Mouse (Mus musculus): ENCODE results near the gene Vmn2r25.
"Not testable (repeated sequence)": the region's sequence is repeated elsewhere in the genome, so short reads cannot be mapped to it uniquely, and the experiment has no call there.

Gene Vmn2r25

GRCm38 (mm10) chr6:123853363-123853762, at the start of gene Vmn2r25:
Gene Vmn2r25 (minus strand): TSS chr6:123853463.
- DNase-seq: not testable (repeated sequence)

GRCm38 (mm10) chr6:123819951-123820350, 33.3 kb downstream of the Vmn2r25 start:
- DNase-seq: no peak

GRCm38 (mm10) chr6:123810291-123810690, 43.0 kb downstream of the Vmn2r25 start:
- not testable (repeated sequence) for DNase-seq

DNA sequence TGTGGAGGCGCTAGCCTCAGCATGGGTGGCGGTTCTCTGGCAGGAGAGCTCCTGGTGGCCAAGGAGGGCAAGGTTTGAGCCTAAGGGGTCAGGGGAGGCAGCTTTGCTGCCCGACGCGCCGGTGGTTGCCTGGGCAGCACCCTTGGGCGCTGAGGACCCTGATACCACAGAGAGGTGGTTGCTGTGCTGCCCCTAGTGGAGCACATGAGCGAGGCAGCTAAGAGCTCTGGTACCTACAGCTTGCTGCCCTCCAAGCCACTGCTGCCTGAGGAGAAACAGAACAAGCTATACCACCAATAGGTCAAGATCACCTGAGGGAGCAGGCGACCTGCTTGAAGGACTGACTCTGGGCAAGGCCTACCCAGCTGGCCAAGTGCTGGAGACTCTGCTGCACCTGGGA, 59.5 kb downstream of the Vmn2r25 start:
- no peak for DNase-seq

GRCm38 (mm10) chr6:123784857-123785256, 68.4 kb downstream of the Vmn2r25 start:
- DNase-seq: no peak

- DNase-seq: no peak
Observed at GRCm38 (mm10) chr6:123778579-123778978, 74.7 kb downstream of the Vmn2r25 start, which contains the start of gene Vmn2r24. Gene Vmn2r24 (plus strand): TSS chr6:123778879.

Measured in retina, postnatal 1 day (tissue).